Mouse (Mus musculus) embryonic fibroblast, embryonic 13.5 days (primary cell): ENCODE data around the gene Gm14862.

ENCODE experiments used
- CTCF ChIP-seq: IDR thresholded peaks from 2 replicates; pipeline ENCODE4 v1.5.1; 2011; ENCODE audit warnings: mild to moderate bottlenecking, control low read depth, low read length, moderate library complexity, borderline replicate concordance; ENCODE audit not compliant: insufficient read depth
- POLR2A ChIP-seq: IDR thresholded peaks from 2 replicates; pipeline ENCODE4 v1.6.1; 2011; ENCODE audit warnings: low read depth, mild to moderate bottlenecking, control low read depth, low read length, moderate library complexity

GRCm38 (mm10) chrX:9221206-9221605, 35.5 kb downstream of the Gm14862 start:
- no peak for TF ChIP-seq POLR2A
- no peak for TF ChIP-seq CTCF
